Mouse (Mus musculus): ENCODE measurements around the gene Gm11564.
"Not testable (repeated sequence)": the region's sequence is repeated elsewhere in the genome, so short reads cannot be mapped to it uniquely, and the experiment has no call there.

Gene Gm11564

DNA sequence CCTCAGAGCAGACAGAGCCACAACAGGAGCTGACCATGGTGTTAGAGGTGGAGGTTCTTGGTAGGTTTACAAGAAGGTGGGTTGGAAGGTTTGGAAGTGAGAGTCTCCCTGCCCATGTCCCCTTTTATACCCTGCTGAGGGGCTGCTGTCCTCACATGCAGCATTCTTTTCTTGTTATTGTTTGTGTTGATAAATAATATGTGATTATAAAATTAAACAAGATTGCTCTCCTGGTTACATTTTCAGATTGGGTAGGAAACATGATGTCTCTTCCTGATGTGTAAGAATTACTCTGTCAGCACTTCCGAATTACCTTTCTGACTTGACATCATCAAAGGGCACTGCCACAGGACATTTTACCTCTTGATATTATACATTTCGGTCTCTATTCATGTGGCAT is at the start of gene Gm11564:
TSS of gene Gm11564 (minus strand) at position 101 of the 400 bp plus-strand sequence.
- not testable (repeated sequence) for DNase-seq (ENCODE audit: extremely low read depth, low read depth, low spot score)

GRCm38 (mm10) chr11:99864176-99864575 is 48.7 kb upstream of the Gm11564 start, which contains the start of gene Gm11559:
TSS of gene Gm11559 (plus strand) at chr11:99864476.
- DNase-seq (ENCODE audit: extremely low read depth, low read depth, low spot score), result not testable (repeated sequence)

- no peak for DNase-seq (ENCODE audit: extremely low read depth, low read depth, low spot score)
Measured at GRCm38 (mm10) chr11:99858761-99859160, 43.3 kb upstream of the Gm11564 start.

DNA sequence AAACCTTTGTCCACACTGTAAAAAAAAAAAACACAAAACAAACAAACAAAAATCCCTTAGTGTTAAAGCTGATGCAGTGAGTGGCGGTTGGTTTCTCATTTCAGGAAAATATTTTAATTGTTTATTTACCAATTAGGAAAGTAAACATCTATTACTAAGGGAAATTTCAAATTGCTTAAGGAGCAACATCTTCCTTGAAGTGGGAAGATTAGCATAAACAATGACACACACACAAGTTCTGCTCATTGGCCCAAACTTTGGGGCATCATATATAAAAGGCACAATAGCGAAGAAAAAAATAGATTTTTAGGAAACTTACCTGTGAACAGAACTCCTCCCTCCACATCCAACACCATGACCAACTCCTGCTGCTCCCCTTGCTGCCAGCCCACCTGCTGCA is 42.2 kb upstream of the Gm11564 start, which contains the start of gene Gm11568:
TSS of gene Gm11568 (plus strand) at position 301 of the 400 bp plus-strand sequence.
- DNase-seq (ENCODE audit: extremely low read depth, low read depth, low spot score), result no peak

DNA sequence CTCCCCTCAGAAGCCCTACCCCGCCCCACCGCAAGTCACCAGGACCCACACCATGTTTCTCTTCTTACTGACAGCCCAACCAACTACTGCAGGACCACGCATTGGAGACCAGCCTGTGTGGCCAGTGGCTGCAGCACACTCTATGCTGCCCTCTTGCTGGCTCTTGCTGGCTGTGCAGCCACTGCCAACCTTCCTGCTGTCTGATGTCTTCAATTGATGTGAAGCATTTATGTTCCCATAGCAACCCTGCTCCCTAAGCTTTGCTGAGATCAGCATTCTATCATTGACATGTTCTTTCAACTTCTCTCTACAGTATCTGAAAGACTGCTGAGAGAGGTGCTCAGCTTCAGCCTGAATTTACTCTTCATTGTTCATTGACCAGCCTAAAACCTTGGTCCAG is 38.7 kb upstream of the Gm11564 start:
- no peak for DNase-seq (ENCODE audit: extremely low read depth, low read depth, low spot score)

DNA sequence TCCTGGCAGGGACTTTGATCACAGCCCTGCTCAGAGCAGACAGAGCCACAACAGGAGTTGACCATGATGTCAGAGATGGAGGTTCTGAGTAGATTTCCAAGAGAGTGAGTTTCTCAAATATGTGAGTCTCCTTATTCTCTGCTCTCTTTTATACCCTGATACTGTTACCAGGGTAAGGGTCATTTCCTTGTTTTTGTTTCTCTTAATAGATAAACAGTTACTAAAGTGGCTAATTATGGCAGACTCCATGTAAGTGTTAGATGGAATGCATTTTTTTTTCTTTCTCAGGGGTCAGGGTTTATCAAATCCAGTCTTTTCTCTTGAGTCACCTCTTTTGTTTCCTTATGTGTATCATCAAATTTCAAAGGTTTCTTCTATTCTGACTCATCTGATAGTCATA is 36.0 kb upstream of the Gm11564 start, which contains the start of gene Krtap4-16:
TSS of gene Krtap4-16 (minus strand) at position 101 of the 400 bp plus-strand sequence.
- DNase-seq (ENCODE audit: extremely low read depth, low read depth, low spot score), result no peak

- no peak for DNase-seq (ENCODE audit: extremely low read depth, low read depth, low spot score)
Measured at GRCm38 (mm10) chr11:99846746-99847145, 31.3 kb upstream of the Gm11564 start.

GRCm38 (mm10) chr11:99842185-99842584 is 26.7 kb upstream of the Gm11564 start:
- DNase-seq (ENCODE audit: extremely low read depth, low read depth, low spot score), result no peak

DNA sequence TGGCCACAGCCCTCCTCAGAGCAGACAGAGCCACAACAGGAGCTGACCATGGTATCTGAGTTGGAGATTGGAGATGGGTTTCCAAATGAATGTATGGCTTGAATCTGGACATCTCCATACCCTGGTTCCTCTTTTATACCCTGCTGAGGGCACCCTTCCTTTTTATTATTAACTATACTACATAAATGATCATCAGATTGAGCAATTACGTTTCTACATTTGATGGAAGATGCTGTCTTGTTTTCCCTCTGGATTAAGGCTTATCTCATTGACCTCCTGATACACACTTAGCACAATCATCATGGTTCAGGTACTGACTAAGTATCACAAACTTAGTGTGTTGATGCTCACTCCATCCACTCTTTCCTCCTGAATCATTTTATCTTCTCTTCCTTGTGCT is 22.5 kb upstream of the Gm11564 start, which contains the start of gene 2300003K06Rik:
TSS of gene 2300003K06Rik (minus strand) at position 101 of the 400 bp plus-strand sequence.
- DNase-seq (ENCODE audit: extremely low read depth, low read depth, low spot score), result no peak

DNA sequence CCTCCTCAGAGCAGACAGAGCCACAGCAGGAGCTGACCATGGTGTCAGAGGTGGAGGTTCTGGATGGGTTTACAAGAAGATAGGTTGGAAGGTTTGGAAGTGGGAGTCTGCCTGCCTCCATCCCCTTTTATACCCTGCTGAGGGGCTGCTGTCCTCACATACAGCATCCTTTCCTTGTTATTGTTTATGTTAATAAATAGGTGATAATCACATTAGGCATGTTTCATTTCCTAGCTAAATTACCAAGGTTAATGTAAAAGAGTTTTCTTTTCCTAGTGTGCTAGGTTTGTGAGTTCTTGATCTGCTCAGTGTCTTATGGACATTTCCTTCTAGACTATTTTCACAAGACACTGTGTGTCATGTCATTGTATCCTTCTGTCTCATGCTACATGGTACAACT is 5.7 kb downstream of the Gm11564 start, which contains the start of gene Krtap4-13:
TSS of gene Krtap4-13 (minus strand) at position 101 of the 400 bp plus-strand sequence.
- not testable (repeated sequence) for DNase-seq (ENCODE audit: extremely low read depth, low read depth, low spot score)

DNA sequence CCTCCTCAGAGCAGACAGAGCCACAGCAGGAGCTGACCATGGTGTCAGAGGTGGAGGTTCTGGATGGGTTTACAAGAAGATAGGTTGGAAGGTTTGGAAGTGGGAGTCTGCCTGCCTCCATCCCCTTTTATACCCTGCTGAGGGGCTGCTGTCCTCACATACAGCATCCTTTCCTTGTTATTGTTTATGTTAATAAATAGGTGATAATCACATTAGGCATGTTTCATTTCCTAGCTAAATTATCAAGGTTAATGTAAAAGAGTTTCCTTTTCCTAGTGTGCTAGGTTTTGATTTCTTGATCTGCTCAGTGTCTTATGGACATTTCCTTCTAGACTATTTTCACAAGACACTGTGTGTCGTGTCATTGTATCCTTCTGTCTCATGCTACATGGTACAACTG is 11.1 kb downstream of the Gm11564 start, which contains the start of gene Gm11554:
TSS of gene Gm11554 (minus strand) at position 101 of the 400 bp plus-strand sequence.
- DNase-seq (ENCODE audit: extremely low read depth, low read depth, low spot score), result not testable (repeated sequence)

DNA sequence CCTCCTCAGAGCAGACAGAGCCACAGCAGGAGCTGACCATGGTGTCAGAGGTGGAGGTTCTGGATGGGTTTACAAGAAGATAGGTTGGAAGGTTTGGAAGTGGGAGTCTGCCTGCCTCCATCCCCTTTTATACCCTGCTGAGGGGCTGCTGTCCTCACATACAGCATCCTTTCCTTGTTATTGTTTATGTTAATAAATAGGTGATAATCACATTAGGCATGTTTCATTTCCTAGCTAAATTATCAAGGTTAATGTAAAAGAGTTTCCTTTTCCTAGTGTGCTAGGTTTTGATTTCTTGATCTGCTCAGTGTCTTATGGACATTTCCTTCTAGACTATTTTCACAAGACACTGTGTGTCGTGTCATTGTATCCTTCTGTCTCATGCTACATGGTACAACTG is 16.6 kb downstream of the Gm11564 start, which contains the start of gene Gm11569:
TSS of gene Gm11569 (minus strand) at position 101 of the 400 bp plus-strand sequence.
- not testable (repeated sequence) for DNase-seq (ENCODE audit: extremely low read depth, low read depth, low spot score)

DNA sequence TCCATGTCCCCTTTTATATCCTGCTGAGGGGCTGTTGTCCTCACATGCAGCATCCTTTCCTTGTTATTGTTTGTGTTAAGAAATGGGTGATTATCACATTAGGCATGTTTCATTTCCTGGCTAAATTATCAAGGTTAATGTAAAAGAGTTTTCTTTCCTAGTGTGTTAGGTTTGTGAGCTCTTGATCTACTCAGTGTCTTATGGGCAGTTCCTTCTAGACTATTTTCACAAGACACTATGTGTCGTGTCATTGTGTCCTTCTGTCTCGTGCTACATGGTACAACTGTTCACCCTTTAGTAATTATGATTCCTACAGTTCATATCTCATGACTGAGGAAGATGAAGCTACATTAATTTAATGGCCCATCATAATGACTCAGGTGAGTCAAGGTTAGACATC is 22.1 kb downstream of the Gm11564 start, which contains the start of gene Gm11596:
TSS of gene Gm11596 (minus strand) at position 101 of the 400 bp plus-strand sequence.
- DNase-seq (ENCODE audit: extremely low read depth, low read depth, low spot score), result no peak

DNA sequence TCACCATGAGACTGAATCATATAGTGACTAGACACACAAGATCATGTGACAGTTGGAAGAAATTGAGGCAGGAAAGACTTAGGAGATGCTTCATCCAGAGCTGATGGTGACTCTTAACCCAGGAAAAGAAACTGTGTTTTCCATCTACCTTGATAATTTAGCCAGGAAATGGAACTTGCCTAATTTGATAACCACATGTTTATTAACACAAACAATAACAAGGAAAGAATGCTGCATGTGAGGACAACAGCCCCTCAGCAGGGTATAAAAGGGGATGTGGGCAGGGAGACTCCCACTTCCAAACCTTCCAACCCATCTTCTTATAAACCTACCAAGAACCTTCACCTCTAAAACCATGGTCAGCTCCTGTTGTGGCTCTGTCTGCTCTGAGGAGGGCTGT is 30.6 kb downstream of the Gm11564 start, which contains the start of gene Krtap4-9:
TSS of gene Krtap4-9 (plus strand) at position 301 of the 400 bp plus-strand sequence.
- DNase-seq (ENCODE audit: extremely low read depth, low read depth, low spot score), result not testable (repeated sequence)

GRCm38 (mm10) chr11:99780604-99781003 is 34.9 kb downstream of the Gm11564 start, which contains the start of gene Krtap4-8:
TSS of gene Krtap4-8 (minus strand) at chr11:99780704.
- no peak for DNase-seq (ENCODE audit: extremely low read depth, low read depth, low spot score)

DNA sequence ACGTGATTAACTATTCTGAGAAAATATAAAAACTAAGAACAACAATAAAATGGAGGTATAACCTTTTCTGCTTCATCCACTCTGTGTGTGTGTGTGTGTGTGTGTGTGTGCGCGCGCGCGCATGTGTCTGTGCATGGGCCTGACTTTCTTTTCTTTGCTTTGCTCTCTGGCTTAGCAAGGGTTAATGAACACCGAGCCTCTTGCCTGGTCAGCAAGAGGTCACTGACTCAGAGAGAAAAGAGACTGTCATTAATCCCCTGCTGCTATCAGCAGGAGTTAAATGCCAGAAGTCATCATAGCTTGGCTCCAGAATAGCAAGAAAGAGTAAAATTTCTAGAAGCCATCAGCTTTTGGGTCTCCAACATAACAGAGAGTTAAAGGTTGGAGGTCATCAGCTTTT is 37.1 kb downstream of the Gm11564 start:
- DNase-seq (ENCODE audit: extremely low read depth, low read depth, low spot score), result no peak

- not testable (repeated sequence) for DNase-seq (ENCODE audit: extremely low read depth, low read depth, low spot score)
Measured at GRCm38 (mm10) chr11:99772813-99773212, 42.7 kb downstream of the Gm11564 start, which contains the start of gene Gm11595. TSS of gene Gm11595 (minus strand) at chr11:99772913.

- no peak for DNase-seq (ENCODE audit: extremely low read depth, low read depth, low spot score)
Measured at GRCm38 (mm10) chr11:99768410-99768809, 47.1 kb downstream of the Gm11564 start.
